In the genomic region with DNA sequence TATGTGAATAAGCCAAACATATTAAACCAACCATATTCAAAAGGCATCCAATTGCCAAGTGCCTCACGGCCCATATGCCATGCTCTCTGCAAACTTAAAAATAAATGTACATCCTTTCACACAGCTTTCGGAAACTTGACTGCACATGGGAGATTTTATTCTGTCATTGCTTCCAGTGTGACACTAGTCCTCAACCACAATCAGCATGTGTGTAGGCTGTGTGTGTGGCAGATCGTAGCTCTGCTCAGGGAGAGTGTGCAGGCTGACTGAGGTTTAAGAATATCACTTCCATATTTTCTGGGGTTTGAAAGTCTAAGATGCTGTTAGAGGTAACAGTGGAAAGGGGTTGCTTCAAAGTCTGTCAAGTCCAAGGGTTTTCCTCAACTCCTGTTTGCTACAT, we compare ENCODE assay signal across 29 mouse cellular contexts. TPM values are rescaled to one million over a fixed set of nuclear protein-coding genes. Genes with fewer than 3 reads are reported as not detected.
A peak's percentile ranks its signal among the peaks of the same experiment; 100 is the strongest.
DNase-seq lines count a peak whose midpoint lies in the region; ATAC-seq lines count a peak whose summit lies in the region.
"Had no signal": no experiment of that assay in that cellular context is flagged by ENCODE, and none has a peak within 500 bp of the region (broad histone marks: within the 10 kb centered on the region; RNA-seq: fewer than 3 reads in every experiment).

No protein-coding gene starts in this region.

- H3K27ac ChIP-seq in kidney, embryonic 15.5 days: 0 out of 2 replicates have a peak overlapping the region, but pooled peaks have one; percentile 9
- H3K27ac ChIP-seq: embryonic facial prominence, embryonic 10.5 days; embryonic facial prominence, embryonic 13.5 days; forebrain, embryonic 12.5 days; forebrain, embryonic 15.5 days; heart, adult 2 months; heart, embryonic 15.5 days; hindbrain, embryonic 10.5 days; hindbrain, embryonic 13.5 days had no signal

- H3K36me3 ChIP-seq in kidney, embryonic 15.5 days: no peaks in the 10 kb centered on the region
- H3K36me3 ChIP-seq: embryonic facial prominence, embryonic 10.5 days; embryonic facial prominence, embryonic 13.5 days; forebrain, embryonic 12.5 days; forebrain, embryonic 15.5 days; heart, embryonic 12.5 days; heart, embryonic 15.5 days; hindbrain, embryonic 10.5 days; hindbrain, embryonic 13.5 days had no signal

- peaks cover 8% of the 10 kb centered on the region; the same call in 1 of the 2 replicates for H3K4me1 ChIP-seq in kidney, embryonic 15.5 days

- H3K4me3 ChIP-seq in kidney, embryonic 15.5 days (replicated peaks): no peak overlapping the region
- H3K4me3 ChIP-seq: embryonic facial prominence, embryonic 10.5 days; embryonic facial prominence, embryonic 13.5 days; erythroblast, embryonic 14.5 days; forebrain, embryonic 12.5 days; forebrain, embryonic 15.5 days; heart, adult 2 months; heart, embryonic 12.5 days; heart, embryonic 15.5 days; hindbrain, embryonic 10.5 days; hindbrain, embryonic 13.5 days had no signal

- no peaks in the 10 kb centered on the region for H3K27me3 ChIP-seq in kidney, embryonic 15.5 days
- H3K27me3 ChIP-seq: embryonic facial prominence, embryonic 13.5 days; forebrain, embryonic 15.5 days; heart, embryonic 12.5 days; heart, embryonic 15.5 days; hindbrain, embryonic 13.5 days had no signal

- DNase-seq in frontal cortex, postnatal 25 days (ENCODE audit: low spot score in 2 of 2): no peak
- no peak for DNase-seq in kidney, adult 9 months
- DNase-seq in brain, adult 2 months (ENCODE audit: low read depth, low spot score): peak; percentile 65
- DNase-seq in adrenal gland, adult 8-10 months: no peak
- DNase-seq: adrenal gland, postnatal 10 days; adrenal gland, postnatal 36 days; cerebellum, adult 11 months; cerebellum, adult 2 months; cerebellum, adult 9-11 months; cerebellum, postnatal 25 days; embryo, embryonic 11 days; gastrocnemius, postnatal 10 days; gastrocnemius, postnatal 36 days; heart, adult 2 months; heart, postnatal 10 days; heart, postnatal 36 days had no signal

- H3K4me2 ChIP-seq in kidney, embryonic 15.5 days: no peak overlapping the region
- H3K4me2 ChIP-seq: embryonic facial prominence, embryonic 13.5 days; forebrain, embryonic 12.5 days; forebrain, embryonic 15.5 days; heart, embryonic 12.5 days; heart, embryonic 15.5 days; hindbrain, embryonic 13.5 days had no signal

- no peaks in the 10 kb centered on the region for H3K9me3 ChIP-seq in kidney, embryonic 15.5 days (replicated peaks)
- H3K9me3 ChIP-seq: embryonic facial prominence, embryonic 10.5 days; embryonic facial prominence, embryonic 13.5 days; forebrain, embryonic 12.5 days; forebrain, embryonic 15.5 days; heart, embryonic 12.5 days; heart, embryonic 15.5 days; hindbrain, embryonic 10.5 days; hindbrain, embryonic 13.5 days had no signal

- WGBS in kidney, embryonic 15.5 days: 85% methylated on average over 3 of the region's 3 CpGs

- no peak overlapping the region for H3K9ac ChIP-seq in kidney, embryonic 15.5 days
- H3K9ac ChIP-seq: embryonic facial prominence, embryonic 13.5 days; forebrain, embryonic 12.5 days; forebrain, embryonic 15.5 days; heart, embryonic 12.5 days; heart, embryonic 15.5 days; hindbrain, embryonic 13.5 days had no signal

- peak; percentile 84 for ATAC-seq in frontal cortex, adult (ENCODE audit: low TSS enrichment)
- ATAC-seq in kidney, embryonic 15.5 days (replicated peaks; ENCODE audit: low FRiP score): no peak
- ATAC-seq: activated CD4-positive, CD25-positive, alpha-beta regulatory T cell, adult 4 months; forebrain, embryonic 15.5 days; intestine, postnatal 0 days had no signal

RNA-seq across cellular contexts. Expression of gene Ergic2, which starts 43.9 kb away (rescaled TPM):
- polyA plus RNA-seq in kidney, embryonic 15.5 days (2015; fragmentation: Nextera tagmentation; extraction: Ambion mirVana): 215 and 235 TPM in 2 replicates
- 10 to 100 TPM; 64.8 to 79.5 (median 78.5) TPM for total RNA-seq in adrenal gland, adult 8-10 months (2022)
